Mouse (Mus musculus) neural tube, embryonic 12.5 days (tissue): ENCODE data around the gene Xcr1. TPM values are rescaled to one million over a fixed set of nuclear protein-coding genes. Genes with fewer than 3 reads are reported as not detected.
A peak's percentile ranks its signal among the peaks of the same experiment; 100 is the strongest.

Source experiments
- ATAC-seq: fragments of 200-750 bp; cut with Nextera tagmentation; 2 replicates; pipeline ENCODE4 v1.8.0; 2017; ENCODE audit warnings: low read depth, mild to moderate bottlenecking, moderate TSS enrichment, moderate library complexity; ENCODE audit not compliant: low FRiP score
- H3K27ac ChIP-seq: fragments of 300-500 bp; sonication (generic); 2 replicates; pipeline ENCODE4 v1.5.1; 2016
- H3K27me3 ChIP-seq: fragments of 300-500 bp; sonication (generic); replicated peaks from 2 replicates; pipeline ENCODE4 v1.6.1; 2016; ENCODE audit warnings: mild to moderate bottlenecking
- H3K36me3 ChIP-seq: fragments of 300-500 bp; sonication (generic); 2 replicates; pipeline ENCODE4 v1.6.1; 2016; ENCODE audit warnings: mild to moderate bottlenecking
- H3K4me1 ChIP-seq: fragments of 300-500 bp; sonication (generic); 2 replicates; pipeline ENCODE4 v1.6.1; 2016
- H3K4me2 ChIP-seq: fragments of 300-500 bp; sonication (generic); replicated peaks from 2 replicates; pipeline ENCODE4 v1.6.1; 2016; ENCODE audit warnings: mild to moderate bottlenecking
- H3K4me3 ChIP-seq: fragments of 300-500 bp; sonication (generic); 2 replicates; pipeline ENCODE4 v1.5.1; 2016
- H3K9ac ChIP-seq: fragments of 300-500 bp; sonication (generic); 2 replicates; pipeline ENCODE4 v1.6.1; 2016; ENCODE audit warnings: mild to moderate bottlenecking
- H3K9me3 ChIP-seq: fragments of 300-500 bp; sonication (generic); 2 replicates; pipeline ENCODE4 v1.6.1; 2016; ENCODE audit warnings: mild to moderate bottlenecking
- WGBS: fragments of 180-500 bp; shearing (Covaris S2); methylation state at CpG from one replicate; pipeline ENCODE4 v1.1.7; 2016; 5-methylcytosine and 5-hydroxymethylcytosine counted together
- polyA plus RNA-seq: library from polyadenylated mRNA; unstranded; fragments of >200 nt; fragmentation: Nextera tagmentation; extraction: Ambion mirVana; gene quantifications from 2 replicates; pipeline ENCODE4 v1.2.1, GENCODE M21; 2016

Xcr1 gene
- not detected in 2 replicates for polyA plus RNA-seq

GRCm38 (mm10) chr9:123861929-123862328 lies at the start of gene Xcr1:
Gene Xcr1, minus strand, starts transcription at chr9:123862029.
- Histone ChIP-seq H3K4me1 (no peaks in the 10 kb centered on the region), H3K27ac (no peak within 1 kb of the TSS), H3K27me3 (no peaks in the 10 kb centered on the region), H3K36me3 (no peaks in the 10 kb centered on the region), H3K4me3 (no peak within 1 kb of the TSS), H3K4me2 (no peak within 1 kb of the TSS), H3K9me3 (no peaks in the 10 kb centered on the region), H3K9ac (no peak within 1 kb of the TSS)
- WGBS, result 92% methylated on average over 9 of the region's 9 CpGs
- no peak for ATAC-seq

GRCm38 (mm10) chr9:123872049-123872448 lies 10.2 kb upstream of the Xcr1 start:
- Histone ChIP-seq H3K4me3 (no peak overlapping the region), H3K4me2 (no peak overlapping the region)

GRCm38 (mm10) chr9:123869167-123869784 lies 7.4 kb upstream of the Xcr1 start:
- no peak overlapping the region for H3K4me3 ChIP-seq
- no peak overlapping the region for H3K9ac ChIP-seq
- 61% methylated on average over 6 of the region's 6 CpGs for WGBS
- H3K36me3 ChIP-seq, result no peaks in the 10 kb centered on the region
- H3K27ac ChIP-seq, result no peak overlapping the region
- no peaks in the 10 kb centered on the region for H3K27me3 ChIP-seq
- H3K4me2 ChIP-seq, result no peak overlapping the region
- H3K9me3 ChIP-seq, result no peaks in the 10 kb centered on the region
- ATAC-seq, result no peak
- no peaks in the 10 kb centered on the region for H3K4me1 ChIP-seq

More at GRCm38 (mm10) chr9:123872049-123872448, 10.2 kb upstream of the Xcr1 start:
- WGBS, result 79% methylated on average over 4 of the region's 4 CpGs
- no peak overlapping the region for H3K9ac ChIP-seq
- no peaks in the 10 kb centered on the region for H3K36me3 ChIP-seq
- no peaks in the 10 kb centered on the region for H3K9me3 ChIP-seq
- H3K4me1 ChIP-seq, result no peaks in the 10 kb centered on the region
- ATAC-seq, result no peak
- no peak overlapping the region for H3K27ac ChIP-seq
- no peaks in the 10 kb centered on the region for H3K27me3 ChIP-seq

- no peak for ATAC-seq
- Histone ChIP-seq H3K4me2 (no peak overlapping the region), H3K9me3 (no peaks in the 10 kb centered on the region), H3K4me3 (no peak overlapping the region), H3K9ac (no peak overlapping the region), H3K4me1 (no peaks in the 10 kb centered on the region), H3K36me3 (no peaks in the 10 kb centered on the region), H3K27ac (no peak overlapping the region), H3K27me3 (no peaks in the 10 kb centered on the region)
- WGBS, result 82% methylated on average over 1 of the region's 1 CpGs
These were observed 1.8 kb upstream of the Xcr1 start for GRCm38 (mm10) chr9:123863641-123864040.

- no peak overlapping the region for H3K4me2 ChIP-seq
- ATAC-seq, result no peak
- no peaks in the 10 kb centered on the region for H3K36me3 ChIP-seq
- no peaks in the 10 kb centered on the region for H3K4me1 ChIP-seq
- WGBS, result 81% methylated on average over 1 of the region's 1 CpGs
- no peaks in the 10 kb centered on the region for H3K9me3 ChIP-seq
- H3K27me3 ChIP-seq, result no peaks in the 10 kb centered on the region
- no peak overlapping the region for H3K27ac ChIP-seq
- no peak overlapping the region for H3K4me3 ChIP-seq
- no peak overlapping the region for H3K9ac ChIP-seq
These were observed 1.2 kb upstream of the Xcr1 start for GRCm38 (mm10) chr9:123862895-123863616.

GRCm38 (mm10) chr9:123856836-123857235 lies 5.0 kb downstream of the Xcr1 start:
- H3K4me1 ChIP-seq, result 0 out of 2 replicates have a peak, but pooled peaks cover 3% of the 10 kb centered on the region
- H3K27ac ChIP-seq, result no peak overlapping the region
- no peaks in the 10 kb centered on the region for H3K27me3 ChIP-seq
- no peak overlapping the region for H3K9ac ChIP-seq
- no peak overlapping the region for H3K4me2 ChIP-seq
- H3K9me3 ChIP-seq, result no peaks in the 10 kb centered on the region
- no peak overlapping the region for H3K4me3 ChIP-seq
- ATAC-seq, result no peak
- H3K36me3 ChIP-seq, result no peaks in the 10 kb centered on the region
- 92% methylated on average over 2 of the region's 2 CpGs for WGBS

GRCm38 (mm10) chr9:123852449-123853390 lies 9.1 kb downstream of the Xcr1 start:
- H3K4me2 ChIP-seq, result peak overlapping the region; percentile 55
- ATAC-seq, result peak; percentile 38; the same call in 1 of the 2 replicates
- H3K9me3 ChIP-seq, result no peaks in the 10 kb centered on the region
- H3K27me3 ChIP-seq, result no peaks in the 10 kb centered on the region
- no peak overlapping the region for H3K27ac ChIP-seq
- H3K9ac ChIP-seq, result no peak overlapping the region
- WGBS, result 73% methylated on average over 5 of the region's 5 CpGs
- peak overlapping the region; percentile 18; the same call in 1 of the 2 replicates for H3K4me3 ChIP-seq
- no peaks in the 10 kb centered on the region for H3K36me3 ChIP-seq
- peaks cover 11% of the 10 kb centered on the region for H3K4me1 ChIP-seq

GRCm38 (mm10) chr9:123851713-123852448 lies 9.9 kb downstream of the Xcr1 start, which contains the start of gene Fyco1:
Gene Fyco1, minus strand, starts transcription at chr9:123851899.
- under 1% methylated on average over 47 of the region's 47 CpGs for WGBS
- Histone ChIP-seq H3K27ac (no peak within 1 kb of the TSS), H3K9me3 (no peaks in the 10 kb centered on the region), H3K27me3 (no peaks in the 10 kb centered on the region), H3K9ac (peak within 1 kb of the TSS; percentile 63), H3K4me2 (peak within 1 kb of the TSS; percentile 81), H3K4me3 (peak within 1 kb of the TSS; percentile 66), H3K4me1 (peaks cover 11% of the 10 kb centered on the region), H3K36me3 (no peaks in the 10 kb centered on the region)
- ATAC-seq, result peak; percentile 97

- no peak overlapping the region for H3K27ac ChIP-seq
- H3K36me3 ChIP-seq, result no peaks in the 10 kb centered on the region
- H3K27me3 ChIP-seq, result no peaks in the 10 kb centered on the region
- under 1% methylated on average over 27 of the region's 27 CpGs for whole genome bisulfite sequencing
- peak overlapping the region; percentile 63 for H3K9ac ChIP-seq
- peak overlapping the region; percentile 66 for H3K4me3 ChIP-seq
- H3K4me1 ChIP-seq, result peaks cover 11% of the 10 kb centered on the region
- peak overlapping the region; percentile 81 for H3K4me2 ChIP-seq
- ATAC-seq, result peak; percentile 83
- H3K9me3 ChIP-seq, result no peaks in the 10 kb centered on the region
These were observed 10.6 kb downstream of the Xcr1 start for GRCm38 (mm10) chr9:123851062-123851712.

- H3K27me3 ChIP-seq, result no peaks in the 10 kb centered on the region
- H3K4me3 ChIP-seq, result peak overlapping the region; percentile 66
- peaks cover 11% of the 10 kb centered on the region for H3K4me1 ChIP-seq
- H3K4me2 ChIP-seq, result peak overlapping the region; percentile 81
- H3K9me3 ChIP-seq, result no peaks in the 10 kb centered on the region
- WGBS, result 32% methylated on average over 2 of the region's 2 CpGs
- H3K27ac ChIP-seq, result no peak overlapping the region
- H3K9ac ChIP-seq, result 0 out of 2 replicates have a peak overlapping the region, but pooled peaks have one; percentile 63
- no peaks in the 10 kb centered on the region for H3K36me3 ChIP-seq
- ATAC-seq, result no peak
These were observed 11.1 kb downstream of the Xcr1 start for GRCm38 (mm10) chr9:123850705-123851061.
